Mouse (Mus musculus) E14TG2a.4 (cell line): ENCODE measurements around the gene Tdrd9.

Source experiments
- CTCF ChIP-seq: conservative IDR thresholded peaks from 2 replicates; pipeline ENCODE4 v1.5.1; 2014; ENCODE audit warnings: low read length
- POU5F1 ChIP-seq: IDR thresholded peaks from 2 replicates; pipeline ENCODE4 v1.6.1; 2014; ENCODE audit warnings: low read length, borderline replicate concordance

GRCm38 (mm10) chr12:112108696-112109445 is 137.5 kb downstream of the Tdrd9 start:
- no peak for TF ChIP-seq CTCF
- TF ChIP-seq POU5F1: no peak
